Mouse (Mus musculus): ENCODE measurements around the gene Pkp4.

GRCm38 (mm10) chr2:59190186-59190585 lies 29.5 kb downstream of the Pkp4 start:
- TF ChIP-seq CTCF (IDR thresholded peaks at IDR 0.05; ENCODE audit: borderline replicate concordance, insufficient read depth, low read depth, low read length) (no peak), POLR2A (IDR thresholded peaks at IDR 0.05; ENCODE audit: borderline replicate concordance, insufficient read depth, low read length) (no peak)
